Mouse (Mus musculus) kidney, adult 8-10 months (tissue): Measurements from ENCODE around the gene Rsg1.

Experiments used
- DNase-seq, 2 experiments: peaks; one replicate each; pipeline ENCODE4 v3.0.0; 2022

The Rsg1 gene

DNA sequence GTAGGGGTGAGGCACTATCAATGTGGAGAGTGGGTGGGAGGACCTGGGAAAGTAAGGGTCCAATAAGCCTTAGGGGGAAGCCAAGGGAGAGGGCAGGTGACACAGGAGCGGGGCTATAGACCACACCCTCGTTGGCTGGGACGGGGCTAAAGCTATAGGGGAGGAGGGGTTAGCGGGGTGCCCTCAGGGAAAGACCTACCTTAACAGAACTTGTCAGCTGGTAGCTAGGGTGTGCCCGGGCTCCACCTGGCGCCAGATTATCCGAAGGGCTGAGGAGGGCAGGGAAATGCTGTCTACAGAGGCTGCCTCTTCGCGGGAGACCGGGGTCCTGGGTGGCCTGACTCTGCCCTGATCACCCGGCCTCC is 34.8 kb downstream of the Rsg1 start:
- no peak for DNase-seq

DNA sequence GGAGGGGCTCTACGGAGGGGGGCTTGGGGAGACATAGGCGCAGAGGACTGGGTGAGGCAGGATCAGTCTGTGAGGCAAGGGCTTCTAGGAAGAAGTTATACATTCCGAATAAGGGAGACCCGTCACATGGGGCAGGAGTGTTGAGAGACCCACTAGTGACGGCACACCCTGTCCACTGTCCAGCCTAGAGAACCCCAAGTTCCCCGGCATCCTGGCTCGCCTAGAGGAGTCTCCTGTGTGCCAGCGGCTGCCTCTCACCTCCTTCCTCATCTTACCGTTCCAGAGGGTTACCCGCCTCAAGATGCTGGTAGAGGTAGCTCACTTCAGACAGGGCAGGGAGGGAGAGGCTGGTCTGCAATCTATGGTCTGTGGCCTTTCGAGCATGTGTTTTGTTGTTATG is 35.6 kb downstream of the Rsg1 start:
- DNase-seq: no peak

DNA sequence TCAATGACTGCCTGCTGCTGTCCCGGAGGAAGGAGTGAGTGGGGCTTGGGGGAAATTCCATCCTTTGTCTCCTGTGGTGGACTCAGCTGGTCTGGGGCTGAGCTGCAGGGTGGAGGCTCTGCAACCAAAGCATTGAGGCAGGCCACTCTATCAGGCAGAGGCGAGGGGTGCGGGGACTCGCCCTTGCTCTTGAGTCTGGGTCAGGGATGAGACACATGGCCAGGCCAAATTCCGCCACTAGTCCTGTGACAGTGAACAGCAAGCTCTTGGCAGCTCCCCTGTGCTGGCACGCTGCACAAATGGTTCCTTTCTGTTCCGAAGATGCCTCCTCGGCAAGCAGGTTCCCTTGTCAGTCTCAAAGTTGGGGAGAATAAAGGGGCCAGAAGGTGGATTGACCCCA is 37.3 kb downstream of the Rsg1 start:
- no peak for DNase-seq

DNA sequence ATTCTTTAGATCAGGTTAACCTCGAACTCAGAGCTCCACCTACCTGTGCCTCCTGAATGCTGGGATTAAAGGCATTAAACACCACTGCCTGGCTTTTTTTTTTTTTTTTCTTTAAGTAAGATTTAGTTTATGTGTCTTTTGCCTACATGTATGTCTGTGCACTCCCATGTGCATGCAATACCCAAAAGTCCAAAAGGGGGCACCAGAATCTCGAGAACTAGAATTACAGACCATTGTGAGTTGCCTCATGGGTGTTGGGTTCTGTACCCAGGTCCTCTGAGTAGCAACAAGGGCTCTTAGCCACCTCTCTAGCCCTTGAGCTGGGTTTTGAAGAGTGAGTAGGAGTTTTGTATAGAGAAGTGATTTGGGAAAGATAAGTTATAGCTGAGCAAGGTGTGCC is 38.9 kb downstream of the Rsg1 start:
- DNase-seq: no peak

DNA sequence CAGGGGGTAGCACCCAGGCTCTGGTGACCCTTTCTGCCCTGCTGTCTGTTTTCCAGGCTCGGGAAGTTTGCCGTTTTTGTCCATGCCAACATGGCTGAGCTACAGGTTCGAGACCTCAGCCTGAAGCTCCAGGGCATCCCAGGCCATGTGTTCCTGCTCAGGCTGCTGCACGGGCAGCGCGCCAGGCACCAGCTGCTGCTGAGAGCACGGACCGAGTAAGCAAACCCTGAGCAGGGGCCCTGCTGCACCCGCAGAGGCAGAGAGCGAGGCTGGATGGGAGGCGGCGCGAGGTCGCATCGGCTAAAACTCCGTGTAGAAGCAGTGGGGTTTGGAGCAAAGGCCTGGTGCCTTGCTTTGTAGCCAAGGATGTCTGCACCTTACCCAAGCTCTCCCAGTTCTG is 40.5 kb downstream of the Rsg1 start:
- no peak for DNase-seq

DNA sequence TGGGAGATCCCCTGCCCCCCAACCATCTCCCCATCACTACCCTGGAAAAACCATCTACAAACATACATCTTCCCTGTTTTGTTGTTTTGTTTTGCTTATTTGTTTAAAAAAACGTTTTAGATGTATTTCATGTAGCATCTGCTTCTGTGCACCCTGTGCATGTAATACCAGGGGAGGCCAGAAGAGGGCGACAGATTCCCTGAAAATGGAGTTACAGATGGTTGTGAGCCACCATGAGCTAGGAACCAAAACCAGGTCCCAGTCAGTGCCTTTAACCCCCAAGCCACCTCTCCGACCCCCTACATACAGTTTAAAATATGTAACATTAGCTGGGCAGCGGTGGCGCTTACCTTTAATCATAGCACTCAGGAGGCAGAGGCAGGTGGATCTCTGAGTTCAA is 43.7 kb downstream of the Rsg1 start:
- DNase-seq: no peak

DNA sequence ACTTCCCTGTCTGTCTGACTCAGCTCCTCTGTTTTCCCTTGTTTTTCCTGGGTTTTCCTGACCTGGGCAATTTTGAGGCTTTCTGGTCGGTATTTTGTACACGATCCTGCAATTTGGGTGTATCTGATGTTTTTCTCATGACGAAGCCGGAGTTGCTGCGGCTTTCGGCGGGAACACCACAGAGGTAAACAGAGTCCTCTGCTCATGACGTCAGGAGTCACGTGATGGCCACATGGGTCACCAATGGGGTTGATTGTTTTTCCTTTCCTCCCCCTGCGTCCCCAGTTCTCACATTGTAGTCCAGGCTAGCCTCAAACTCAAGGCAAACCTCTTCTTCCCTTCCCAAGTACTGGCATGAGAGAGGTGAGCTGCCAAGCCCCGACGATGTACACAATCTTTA is 45.7 kb downstream of the Rsg1 start:
- DNase-seq: no peak

DNA sequence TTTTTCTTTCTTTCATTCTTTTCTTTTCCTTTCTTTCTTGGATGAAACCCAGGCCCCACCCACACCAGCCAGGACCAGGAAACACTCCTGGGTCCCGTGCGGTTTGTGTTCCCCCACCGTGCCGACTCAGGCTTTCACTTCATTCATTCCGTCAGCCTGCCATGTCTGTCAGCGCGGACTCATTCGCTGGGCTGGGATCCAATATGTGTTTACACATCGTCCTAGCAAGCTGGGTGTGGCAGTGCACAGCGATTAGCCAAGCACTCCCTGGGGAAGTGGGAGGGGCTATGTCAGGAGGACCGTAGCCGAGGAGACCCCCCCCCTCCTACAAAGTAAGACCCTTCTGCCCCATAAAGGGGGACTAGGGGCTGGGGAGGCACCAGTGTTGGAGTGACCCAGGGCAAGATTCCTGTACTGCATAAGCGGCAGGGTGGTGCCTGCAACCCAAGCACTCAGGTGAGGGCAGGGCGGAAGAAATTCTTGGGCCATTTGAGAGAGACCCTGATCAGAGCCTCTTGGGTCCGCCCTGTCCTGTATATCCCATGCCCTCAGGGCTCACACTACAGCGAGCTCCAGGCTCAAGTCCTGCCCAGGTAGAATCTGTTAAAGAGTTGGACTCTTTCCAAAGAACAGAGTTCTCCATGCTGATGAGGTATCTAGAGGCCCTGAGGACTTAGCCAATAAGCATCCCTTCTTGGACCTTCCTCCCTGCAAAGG is 46.4 kb downstream of the Rsg1 start:
- DNase-seq: no peak

DNA sequence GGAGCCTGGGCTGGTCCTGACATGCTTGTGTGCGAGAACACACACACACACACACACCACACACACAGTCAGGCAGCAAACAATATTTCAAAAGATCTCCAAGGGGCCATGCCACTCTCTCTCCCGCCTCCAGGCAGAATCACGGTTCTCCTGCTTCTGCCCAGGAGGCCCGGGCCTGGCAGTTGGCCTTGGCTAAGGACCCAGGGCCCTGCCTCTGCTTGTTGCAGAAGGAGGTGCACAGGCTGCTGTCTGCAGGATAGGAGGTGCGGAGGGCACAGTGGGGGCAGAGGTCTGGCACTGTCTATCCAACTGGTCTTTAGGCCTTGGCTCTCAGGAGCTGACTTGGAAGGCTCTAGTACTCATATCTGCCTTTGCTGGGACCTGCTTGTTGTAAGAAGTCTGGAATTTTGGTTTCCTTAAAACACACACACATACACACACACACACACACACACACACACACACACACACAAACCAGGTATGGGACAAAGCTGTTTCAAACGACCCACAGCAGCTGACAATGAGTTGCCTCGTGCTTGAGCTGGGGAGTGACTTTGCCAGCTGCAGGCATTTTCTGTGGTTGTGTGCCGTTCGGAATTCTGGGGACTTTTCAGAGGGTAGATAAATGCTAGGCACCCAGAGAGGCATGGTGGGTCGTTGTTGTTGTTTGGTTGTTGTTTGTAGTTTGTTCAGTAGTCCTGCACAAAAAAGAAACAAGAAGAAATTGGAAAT is 49.3 kb downstream of the Rsg1 start:
- DNase-seq: no peak

DNA sequence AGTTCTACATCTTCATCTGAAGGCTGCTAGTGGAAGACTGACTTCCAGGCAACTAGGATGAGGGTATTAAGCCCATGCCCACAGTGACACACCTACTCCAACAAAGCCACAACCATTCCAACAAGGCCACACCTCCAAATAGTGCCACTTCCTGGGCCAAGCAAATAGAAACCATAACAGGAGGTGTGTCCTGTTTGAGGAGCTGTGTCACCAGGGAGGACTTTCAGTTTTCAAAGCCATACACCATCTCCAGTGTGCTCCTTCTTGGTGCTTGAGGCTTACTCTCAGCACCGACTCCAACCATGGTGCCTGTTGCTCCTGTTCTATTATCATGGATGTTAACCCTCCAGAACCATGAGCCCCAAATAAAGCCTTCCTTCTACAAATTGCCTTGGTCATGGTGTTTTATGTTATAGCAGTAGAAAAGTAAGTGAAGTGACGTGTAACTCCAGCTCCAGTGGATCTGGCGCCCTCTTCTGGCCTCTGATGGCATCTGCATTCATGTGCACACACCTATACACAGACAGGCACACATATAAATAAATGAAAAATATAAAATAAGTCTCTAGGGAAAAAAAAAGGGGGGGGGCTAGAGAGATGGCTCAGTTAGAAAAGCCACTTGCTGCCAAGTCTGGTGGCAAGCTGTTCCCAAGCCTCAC is 52.4 kb downstream of the Rsg1 start:
- DNase-seq: no peak

DNA sequence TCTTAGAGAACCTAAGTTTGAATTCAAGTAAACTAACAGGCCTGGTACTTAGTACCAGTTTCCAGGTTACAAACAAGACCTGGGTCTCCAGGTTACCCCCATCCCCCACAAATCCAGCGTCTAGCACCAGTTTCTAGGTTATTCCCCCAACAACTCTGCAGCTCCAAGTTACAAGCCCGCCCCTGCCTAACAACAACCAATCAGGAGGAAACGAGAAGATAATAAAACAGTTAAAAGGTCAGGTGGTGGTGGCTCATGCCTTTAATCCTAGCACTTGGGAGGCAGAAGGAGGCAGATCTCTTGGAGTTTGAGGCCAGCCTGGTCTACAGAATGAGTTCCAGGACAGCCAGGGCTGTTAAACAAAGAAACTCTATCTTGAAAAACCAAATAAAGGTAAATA is 53.5 kb downstream of the Rsg1 start:
- DNase-seq: no peak

DNA sequence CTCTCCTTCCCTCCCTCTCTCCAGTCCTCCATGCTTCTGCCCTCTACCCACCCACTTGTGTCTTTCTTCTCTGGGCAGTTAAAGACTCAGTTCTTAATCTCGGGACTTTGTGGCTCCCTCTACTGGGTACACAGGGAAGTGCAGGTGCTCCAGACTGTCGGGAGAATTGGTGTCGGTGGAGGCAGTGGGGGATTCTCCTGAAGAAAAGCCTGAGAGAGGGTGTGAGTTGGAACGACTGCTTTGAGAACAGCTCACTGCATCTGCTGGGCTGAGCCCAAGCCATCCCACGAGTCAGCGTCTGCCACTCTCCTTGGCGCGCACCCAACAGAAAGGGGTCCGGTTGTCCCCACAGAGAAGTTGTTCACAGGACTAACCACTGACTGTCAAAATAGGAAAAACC is 54.1 kb downstream of the Rsg1 start:
- DNase-seq: peak in 1 of 2 experiments; percentile 68

DNA sequence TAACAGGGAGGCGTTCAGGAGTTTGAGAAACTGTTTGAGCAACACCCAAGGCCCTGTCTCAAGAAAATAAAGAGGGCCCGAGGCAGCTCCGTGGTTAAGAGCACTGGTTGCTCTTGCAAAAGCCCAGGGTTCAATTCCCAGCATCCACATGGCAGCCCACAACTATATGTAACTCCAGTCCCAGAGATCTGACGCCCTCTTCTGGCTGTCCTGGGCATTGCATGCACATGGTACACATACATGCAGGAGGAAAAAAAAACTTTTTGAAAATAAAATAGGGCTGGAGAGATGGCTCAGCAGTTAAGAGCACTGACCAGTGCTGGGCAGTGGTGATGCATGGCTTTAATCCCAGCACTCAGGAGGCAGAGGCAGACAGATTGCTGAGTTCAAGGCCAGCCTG is 54.6 kb downstream of the Rsg1 start:
- no peak for DNase-seq

DNA sequence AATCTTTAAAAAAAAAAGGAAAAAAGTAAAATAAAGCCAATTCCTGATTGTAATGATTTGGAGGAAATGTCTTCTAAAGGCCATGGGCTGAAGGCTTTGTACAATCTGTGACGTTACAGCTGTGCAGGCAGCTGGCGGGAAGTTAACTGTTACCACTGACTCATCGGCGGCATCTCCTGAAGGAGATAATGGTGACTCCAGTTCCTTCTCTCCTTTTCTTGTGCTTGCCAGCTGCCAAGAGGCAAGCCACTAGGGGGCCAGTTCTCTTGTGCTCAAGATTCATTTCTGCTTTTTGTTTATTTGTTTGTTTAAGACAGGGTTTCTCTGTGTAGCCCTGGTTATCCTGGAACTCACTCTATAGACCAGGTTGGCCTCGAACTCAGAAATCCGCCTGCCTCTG is 55.3 kb downstream of the Rsg1 start:
- DNase-seq: no peak

DNA sequence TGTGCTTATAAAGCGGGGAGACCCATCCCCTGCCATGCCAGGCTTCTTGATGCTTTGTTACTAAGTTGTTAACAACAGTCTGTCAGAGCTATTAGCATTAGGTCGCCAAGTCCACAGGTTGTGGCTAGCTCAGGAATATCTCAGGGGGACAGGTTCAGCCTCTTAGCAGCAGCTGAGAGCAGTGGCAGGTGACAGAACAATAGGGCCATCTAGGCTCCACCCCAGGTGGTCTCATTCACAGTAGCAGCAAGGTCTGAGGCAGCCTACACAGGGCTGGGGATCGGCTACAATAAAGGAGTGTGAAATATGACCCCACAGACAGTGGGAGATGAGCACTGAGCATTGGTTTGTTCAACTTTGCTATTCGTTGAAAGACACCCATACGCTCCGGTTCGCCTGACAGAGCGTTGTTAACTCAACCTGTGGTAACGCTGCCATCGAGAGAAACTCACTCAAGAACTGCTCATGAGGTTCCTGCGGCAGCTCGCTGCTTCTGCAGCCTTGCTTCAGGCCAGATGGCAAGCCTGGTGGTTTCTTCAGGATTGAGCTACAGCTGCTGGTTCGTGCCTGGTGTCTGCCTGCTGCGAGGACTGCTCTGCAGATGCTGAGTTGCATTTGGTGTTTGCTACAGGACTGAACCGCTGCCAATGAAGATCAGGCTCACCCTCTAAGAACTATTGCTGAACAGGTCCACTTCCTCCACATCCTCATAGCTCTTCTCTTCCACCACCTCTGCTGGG is 56.6 kb downstream of the Rsg1 start:
- no peak for DNase-seq

DNA sequence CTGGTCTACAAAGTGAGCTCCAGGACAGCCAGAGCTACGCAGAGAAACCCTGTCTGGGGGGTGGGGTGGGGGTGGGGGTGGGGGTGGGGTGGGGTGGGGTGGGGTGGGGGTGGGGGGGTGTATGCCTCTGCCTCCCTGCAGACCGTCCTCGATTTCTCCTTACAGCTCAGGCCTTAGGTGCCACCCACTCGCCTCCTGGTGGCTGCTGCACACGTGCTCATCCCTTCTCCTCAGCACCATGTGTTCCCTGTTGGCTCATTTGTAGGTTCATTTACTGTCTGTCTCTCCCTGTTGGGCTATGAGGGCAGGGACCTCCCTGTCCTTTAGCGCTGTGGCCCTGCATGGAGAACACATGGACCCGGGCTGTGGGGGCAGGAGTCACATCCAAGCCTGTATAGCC is 57.5 kb downstream of the Rsg1 start:
- DNase-seq: no peak

DNA sequence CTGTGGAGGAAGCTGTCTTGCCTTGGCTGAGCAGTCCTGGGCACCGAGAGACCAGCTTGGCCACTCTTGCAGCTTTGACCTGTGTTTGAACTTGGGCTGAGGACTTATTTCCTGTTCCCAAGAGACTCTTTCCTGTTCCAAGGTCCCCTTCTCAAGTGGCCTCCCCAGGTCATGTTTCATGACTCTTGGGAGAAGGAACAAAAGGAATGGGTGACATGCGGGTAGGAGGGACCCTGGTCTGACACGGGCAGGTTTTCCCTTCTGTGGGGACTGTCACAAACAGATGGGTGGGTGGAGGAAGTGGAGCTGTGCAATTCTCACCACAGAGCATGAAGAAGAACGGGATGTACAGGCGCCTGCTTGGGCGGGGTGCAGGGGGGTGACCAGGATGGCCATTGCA is 58.0 kb downstream of the Rsg1 start:
- DNase-seq: no peak

DNA sequence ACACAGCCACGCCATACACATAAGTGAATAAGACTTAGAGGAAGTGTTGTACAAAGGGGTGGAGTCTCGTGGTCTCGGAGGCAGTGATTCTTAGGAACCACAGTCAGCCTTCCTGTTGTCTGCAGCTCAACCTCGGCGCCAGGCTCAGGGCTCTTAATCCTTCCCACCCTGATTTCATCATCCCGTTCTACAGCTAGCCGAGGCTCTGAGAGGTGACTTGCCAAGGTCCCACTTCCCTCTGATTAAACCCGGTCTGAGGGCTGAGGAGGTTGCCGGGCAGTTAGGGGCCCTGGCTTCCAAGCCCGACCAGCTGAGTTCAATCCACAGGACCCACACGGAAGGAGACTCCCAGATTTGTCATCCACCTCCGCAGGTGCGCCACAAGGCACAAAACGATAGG is 59.1 kb downstream of the Rsg1 start:
- no peak for DNase-seq

DNA sequence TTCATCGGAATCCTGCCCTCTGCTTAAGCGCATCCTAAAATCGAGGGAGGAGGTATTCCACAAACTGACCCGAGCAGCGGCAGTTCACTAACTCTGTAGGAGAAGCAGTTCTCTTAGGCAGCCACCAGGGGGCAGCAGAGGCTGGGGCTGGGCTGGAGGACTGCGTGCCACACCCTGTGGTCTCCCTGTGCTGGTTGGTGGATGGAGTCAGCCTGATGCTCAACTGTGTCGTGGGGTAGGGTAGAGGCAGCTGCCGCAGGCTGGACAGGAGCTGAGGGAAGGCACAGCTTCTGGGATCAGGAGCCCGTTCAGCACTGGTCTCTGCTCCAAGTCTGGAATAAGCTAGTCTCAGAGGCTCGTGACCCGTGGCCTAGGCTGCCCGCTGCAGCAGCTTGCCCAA is 59.5 kb downstream of the Rsg1 start:
- peak; percentile 67 to 69 for DNase-seq

DNA sequence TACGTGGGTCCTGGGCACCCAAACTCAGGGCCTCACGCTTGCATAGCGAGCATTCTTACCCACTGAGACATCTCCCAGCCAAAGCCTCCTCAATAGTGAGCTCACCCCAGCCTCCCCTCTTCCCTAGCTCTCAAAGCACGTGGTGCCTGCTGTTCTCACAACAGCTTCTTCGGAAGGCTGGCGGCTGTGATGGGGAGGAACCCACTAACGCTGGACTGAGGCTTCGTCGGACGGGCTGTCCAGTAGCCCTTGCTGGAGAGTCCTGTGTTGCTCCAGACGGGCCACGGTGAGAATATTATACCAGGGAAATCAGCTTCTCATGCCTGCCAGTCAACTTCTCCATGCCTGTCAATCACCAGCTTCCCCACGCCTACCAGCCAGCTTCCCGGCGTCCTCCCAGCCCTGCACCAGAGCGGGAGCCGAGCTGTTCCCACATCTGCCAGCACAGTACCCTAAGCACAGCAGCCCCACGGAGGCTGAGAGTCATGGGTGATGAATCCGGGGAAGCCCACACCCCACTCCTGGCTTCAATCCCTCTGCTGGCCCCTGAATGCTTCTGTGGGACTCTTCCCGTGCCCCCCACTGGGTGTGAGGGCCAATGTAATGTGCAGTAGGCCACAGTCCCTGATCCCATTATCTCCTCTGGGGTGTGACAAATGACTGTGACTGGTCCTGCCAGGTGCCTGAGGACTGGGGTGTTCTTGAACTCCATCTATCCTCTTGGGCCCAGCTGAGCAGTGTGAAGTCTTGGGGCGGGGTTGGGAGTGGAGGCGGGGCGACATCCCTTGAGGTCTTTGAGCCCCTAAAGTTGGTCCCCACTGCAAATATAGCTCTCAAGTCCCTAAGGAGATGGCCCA is 61.0 kb downstream of the Rsg1 start:
- no peak for DNase-seq
